Mouse (Mus musculus) forebrain, embryonic 10.5 days (tissue): Measurements from ENCODE around the gene Lrig1. TPM values are rescaled to one million over a fixed set of nuclear protein-coding genes. Genes with fewer than 3 reads are reported as not detected.

Experiments used
- DNase-seq: peaks from one replicate; pipeline ENCODE4 v3.0.0-alpha.2; 2017; ENCODE audit warnings: low spot score; ENCODE audit errors: extremely low spot score
- H3K27ac ChIP-seq: fragments of 300-500 bp; sonication (generic); 2 replicates; pipeline ENCODE4 v1.5.1; 2016; ENCODE audit warnings: mild to moderate bottlenecking
- H3K27me3 ChIP-seq: fragments of 300-500 bp; sonication (generic); 2 replicates; pipeline ENCODE4 v1.6.1; 2016; ENCODE audit warnings: mild to moderate bottlenecking; ENCODE audit not compliant: poor library complexity, severe bottlenecking
- H3K36me3 ChIP-seq: fragments of 300-500 bp; sonication (generic); replicated peaks from 2 replicates; pipeline ENCODE4 v1.6.1; 2016; ENCODE audit warnings: mild to moderate bottlenecking, moderate library complexity
- H3K4me1 ChIP-seq: fragments of 300-500 bp; sonication (generic); 2 replicates; pipeline ENCODE4 v1.6.1; 2016
- H3K4me3 ChIP-seq: fragments of 300-500 bp; sonication (generic); 2 replicates; pipeline ENCODE4 v1.5.1; 2016; ENCODE audit warnings: mild to moderate bottlenecking, moderate library complexity
- H3K9me3 ChIP-seq: fragments of 300-500 bp; sonication (generic); 2 replicates; pipeline ENCODE4 v1.6.1; 2016; ENCODE audit warnings: mild to moderate bottlenecking, moderate library complexity
- WGBS: fragments of 180-500 bp; shearing (Covaris S2); methylation state at CpG from one replicate; pipeline ENCODE4 v1.1.7; 2016; 5-methylcytosine and 5-hydroxymethylcytosine counted together
- polyA plus RNA-seq: library from polyadenylated mRNA; unstranded; fragments of >200 nt; fragmentation: Nextera tagmentation; extraction: Ambion mirVana; gene quantifications from 2 replicates; pipeline ENCODE4 v1.2.1, GENCODE M21; 2016

Gene Lrig1
- polyA plus RNA-seq, 1 experiment from 2014 or later, result 20.6 TPM

- Histone ChIP-seq H3K4me1 (peaks cover 94% of the 10 kb centered on the region), H3K9me3 (no peaks in the 10 kb centered on the region), H3K4me3 (no peak overlapping the region), H3K27me3 (no peaks in the 10 kb centered on the region), H3K27ac (no peak overlapping the region), H3K36me3 (peaks cover 70% of the 10 kb centered on the region)
- DNase-seq, result no peak
- 90% methylated on average over 17 of the region's 17 CpGs for WGBS
Measured at GRCm38 (mm10) chr6:94651541-94651940, 48.4 kb downstream of the Lrig1 start.

GRCm38 (mm10) chr6:94649637-94650036 lies 50.3 kb downstream of the Lrig1 start:
- Histone ChIP-seq H3K36me3 (peaks cover 56% of the 10 kb centered on the region), H3K4me3 (no peak overlapping the region), H3K9me3 (no peaks in the 10 kb centered on the region), H3K27ac (peak overlapping the region; percentile 67; the same call in 1 of the 2 replicates), H3K27me3 (no peaks in the 10 kb centered on the region), H3K4me1 (peaks cover 97% of the 10 kb centered on the region)
- DNase-seq, result no peak
- 58% methylated on average over 1 of the region's 1 CpGs for WGBS

GRCm38 (mm10) chr6:94648496-94648895 lies 51.5 kb downstream of the Lrig1 start:
- Histone ChIP-seq H3K27me3 (no peaks in the 10 kb centered on the region), H3K4me1 (peaks cover 95% of the 10 kb centered on the region), H3K9me3 (no peaks in the 10 kb centered on the region), H3K36me3 (peaks cover 57% of the 10 kb centered on the region), H3K4me3 (no peak overlapping the region), H3K27ac (peak overlapping the region; percentile 84)
- 48% methylated on average over 4 of the region's 4 CpGs for WGBS
- DNase-seq, result no peak

- DNase-seq, result peak; percentile 59
- Histone ChIP-seq H3K27me3 (no peaks in the 10 kb centered on the region), H3K9me3 (no peaks in the 10 kb centered on the region), H3K36me3 (peaks cover 59% of the 10 kb centered on the region), H3K4me1 (peaks cover 92% of the 10 kb centered on the region), H3K4me3 (peak overlapping the region; percentile 23), H3K27ac (peak overlapping the region; percentile 84)
- 9% methylated on average over 10 of the region's 10 CpGs for WGBS
Measured at GRCm38 (mm10) chr6:94647574-94648430, 52.2 kb downstream of the Lrig1 start.

- 76% methylated on average over 6 of the region's 6 CpGs for WGBS
- peak overlapping the region; percentile 58; the same call in 1 of the 2 replicates for H3K27ac ChIP-seq
- H3K9me3 ChIP-seq, result no peaks in the 10 kb centered on the region
Measured at GRCm38 (mm10) chr6:94646902-94647301, 53.1 kb downstream of the Lrig1 start.

GRCm38 (mm10) chr6:94646274-94646863 lies 53.6 kb downstream of the Lrig1 start:
- H3K4me1 ChIP-seq, result peaks cover 91% of the 10 kb centered on the region
- no peak for DNase-seq
- H3K36me3 ChIP-seq, result peaks cover 55% of the 10 kb centered on the region
- no peaks in the 10 kb centered on the region for H3K27me3 ChIP-seq
- peak overlapping the region; percentile 58; the same call in 1 of the 2 replicates for H3K27ac ChIP-seq
- H3K4me3 ChIP-seq, result no peak overlapping the region
- no peaks in the 10 kb centered on the region for H3K9me3 ChIP-seq
- 68% methylated on average over 6 of the region's 6 CpGs for WGBS

More at GRCm38 (mm10) chr6:94646902-94647301, 53.1 kb downstream of the Lrig1 start:
- no peaks in the 10 kb centered on the region for H3K27me3 ChIP-seq
- peaks cover 59% of the 10 kb centered on the region for H3K36me3 ChIP-seq
- H3K4me1 ChIP-seq, result peaks cover 92% of the 10 kb centered on the region
- no peak overlapping the region for H3K4me3 ChIP-seq
- no peak for DNase-seq

- Histone ChIP-seq H3K27me3 (no peaks in the 10 kb centered on the region), H3K4me3 (no peak overlapping the region), H3K27ac (no peak overlapping the region), H3K36me3 (peaks cover 48% of the 10 kb centered on the region), H3K9me3 (no peaks in the 10 kb centered on the region), H3K4me1 (peaks cover 90% of the 10 kb centered on the region)
- no peak for DNase-seq
- 60% methylated on average over 4 of the region's 4 CpGs for WGBS
Measured at GRCm38 (mm10) chr6:94645723-94646122, 54.2 kb downstream of the Lrig1 start.

- Histone ChIP-seq H3K4me3 (no peak overlapping the region), H3K9me3 (no peaks in the 10 kb centered on the region), H3K36me3 (peaks cover 49% of the 10 kb centered on the region), H3K4me1 (peaks cover 88% of the 10 kb centered on the region), H3K27ac (no peak overlapping the region), H3K27me3 (no peaks in the 10 kb centered on the region)
- 79% methylated on average over 3 of the region's 3 CpGs for WGBS
- DNase-seq, result no peak
Measured at GRCm38 (mm10) chr6:94644641-94645040, 55.3 kb downstream of the Lrig1 start.

GRCm38 (mm10) chr6:94643989-94644388 lies 56.0 kb downstream of the Lrig1 start:
- no peaks in the 10 kb centered on the region for H3K27me3 ChIP-seq
- H3K4me1 ChIP-seq, result peaks cover 85% of the 10 kb centered on the region
- no peak overlapping the region for H3K27ac ChIP-seq
- peaks cover 47% of the 10 kb centered on the region for H3K36me3 ChIP-seq
- no peaks in the 10 kb centered on the region for H3K9me3 ChIP-seq
- no peak overlapping the region for H3K4me3 ChIP-seq
- 85% methylated on average over 2 of the region's 2 CpGs for WGBS
- DNase-seq, result no peak

GRCm38 (mm10) chr6:94642048-94642447 lies 57.9 kb downstream of the Lrig1 start:
- Histone ChIP-seq H3K9me3 (no peaks in the 10 kb centered on the region), H3K27me3 (no peaks in the 10 kb centered on the region), H3K27ac (no peak overlapping the region), H3K36me3 (peaks cover 46% of the 10 kb centered on the region), H3K4me3 (no peak overlapping the region), H3K4me1 (peaks cover 82% of the 10 kb centered on the region)
- 84% methylated on average over 1 of the region's 1 CpGs for WGBS
- DNase-seq, result no peak

GRCm38 (mm10) chr6:94640297-94640696 lies 59.7 kb downstream of the Lrig1 start:
- peaks cover 82% of the 10 kb centered on the region for H3K4me1 ChIP-seq
- 55% methylated on average over 7 of the region's 7 CpGs for WGBS
- H3K27ac ChIP-seq, result peak overlapping the region; percentile 25; the same call in 1 of the 2 replicates

GRCm38 (mm10) chr6:94637024-94637434 lies 62.9 kb downstream of the Lrig1 start:
- DNase-seq, result no peak
- Histone ChIP-seq H3K4me3 (no peak overlapping the region), H3K36me3 (peaks cover 16% of the 10 kb centered on the region; the same call in 1 of the 2 replicates), H3K4me1 (peaks cover 79% of the 10 kb centered on the region), H3K27me3 (no peaks in the 10 kb centered on the region), H3K27ac (no peak overlapping the region; the same call in 1 of the 2 replicates), H3K9me3 (no peaks in the 10 kb centered on the region)
- 77% methylated on average over 5 of the region's 5 CpGs for WGBS

More at GRCm38 (mm10) chr6:94640297-94640696, 59.7 kb downstream of the Lrig1 start:
- no peak for DNase-seq
- no peak overlapping the region for H3K4me3 ChIP-seq
- no peaks in the 10 kb centered on the region for H3K27me3 ChIP-seq
- peaks cover 43% of the 10 kb centered on the region for H3K36me3 ChIP-seq
- H3K9me3 ChIP-seq, result no peaks in the 10 kb centered on the region

GRCm38 (mm10) chr6:94635343-94635742 lies 64.6 kb downstream of the Lrig1 start:
- peak overlapping the region; percentile 17 for H3K27ac ChIP-seq

More at GRCm38 (mm10) chr6:94635343-94635742, 64.6 kb downstream of the Lrig1 start:
- WGBS, result 46% methylated on average over 1 of the region's 1 CpGs
- no peak overlapping the region for H3K4me3 ChIP-seq
- no peaks in the 10 kb centered on the region for H3K9me3 ChIP-seq
- peaks cover 12% of the 10 kb centered on the region; the same call in 1 of the 2 replicates for H3K36me3 ChIP-seq
- no peak for DNase-seq
- peaks cover 81% of the 10 kb centered on the region for H3K4me1 ChIP-seq
- H3K27me3 ChIP-seq, result no peaks in the 10 kb centered on the region
